Mouse (Mus musculus): ENCODE measurements around the gene Tgm2.

The Tgm2 gene

GRCm38 (mm10) chr2:158113591-158114257 lies 32.5 kb downstream of the Tgm2 start:
- DNase-seq (ENCODE audit: low read depth): no peak

- no peak for DNase-seq (ENCODE audit: low read depth)
Observed at GRCm38 (mm10) chr2:158109516-158109915, 36.7 kb downstream of the Tgm2 start.

- peak; percentile 46 for DNase-seq (ENCODE audit: low read depth)
Observed at GRCm38 (mm10) chr2:158106947-158107587, 39.2 kb downstream of the Tgm2 start.

- DNase-seq (ENCODE audit: low read depth): no peak
Observed at GRCm38 (mm10) chr2:158105605-158106004, 40.6 kb downstream of the Tgm2 start.

GRCm38 (mm10) chr2:158104966-158105365 lies 41.3 kb downstream of the Tgm2 start:
- no peak for DNase-seq (ENCODE audit: low read depth)

GRCm38 (mm10) chr2:158101768-158102167 lies 44.5 kb downstream of the Tgm2 start:
- DNase-seq (ENCODE audit: low read depth): no peak

GRCm38 (mm10) chr2:158099537-158099936 lies 46.7 kb downstream of the Tgm2 start:
- no peak for DNase-seq (ENCODE audit: low read depth)

- no peak for DNase-seq (ENCODE audit: low read depth)
Observed at GRCm38 (mm10) chr2:158098730-158099129, 47.5 kb downstream of the Tgm2 start.

- DNase-seq (ENCODE audit: low read depth): no peak
Observed at GRCm38 (mm10) chr2:158097071-158097470, 49.2 kb downstream of the Tgm2 start.

GRCm38 (mm10) chr2:158094846-158095245 lies 51.4 kb downstream of the Tgm2 start:
- no peak for DNase-seq (ENCODE audit: low read depth)

GRCm38 (mm10) chr2:158094300-158094699 lies 51.9 kb downstream of the Tgm2 start:
- no peak for DNase-seq (ENCODE audit: low read depth)

- no peak for DNase-seq (ENCODE audit: low read depth)
Observed at GRCm38 (mm10) chr2:158093345-158093744, 52.9 kb downstream of the Tgm2 start.

- DNase-seq (ENCODE audit: low read depth): no peak
Observed at GRCm38 (mm10) chr2:158090096-158090495, 56.1 kb downstream of the Tgm2 start.

GRCm38 (mm10) chr2:158084486-158084885 lies 61.8 kb downstream of the Tgm2 start:
- no peak for DNase-seq (ENCODE audit: low read depth)

GRCm38 (mm10) chr2:158080622-158081241 lies 65.5 kb downstream of the Tgm2 start:
- no peak for DNase-seq (ENCODE audit: low read depth)

GRCm38 (mm10) chr2:158079843-158080395 lies 66.3 kb downstream of the Tgm2 start:
- DNase-seq (ENCODE audit: low read depth): no peak

GRCm38 (mm10) chr2:158078971-158079370 lies 67.3 kb downstream of the Tgm2 start:
- no peak for DNase-seq (ENCODE audit: low read depth)

GRCm38 (mm10) chr2:158077981-158078380 lies 68.3 kb downstream of the Tgm2 start:
- DNase-seq (ENCODE audit: low read depth): no peak

GRCm38 (mm10) chr2:158076690-158077089 lies 69.5 kb downstream of the Tgm2 start:
- DNase-seq (ENCODE audit: low read depth): no peak

GRCm38 (mm10) chr2:158074835-158075234 lies 71.4 kb downstream of the Tgm2 start:
- no peak for DNase-seq (ENCODE audit: low read depth)

- no peak for DNase-seq (ENCODE audit: low read depth)
Observed at GRCm38 (mm10) chr2:158071633-158071995, 74.6 kb downstream of the Tgm2 start.

- DNase-seq (ENCODE audit: low read depth): no peak
Observed at GRCm38 (mm10) chr2:158070885-158071632, 75.2 kb downstream of the Tgm2 start.

All from c-Kit-positive CD71-negative TER-119-negative erythroid progenitor cells, embryonic 14.5 days (primary cell).